Mouse (Mus musculus): ENCODE data around the gene Kalrn. TPM values are rescaled to one million over a fixed set of nuclear protein-coding genes. Genes with fewer than 3 reads are reported as not detected.
A peak's percentile ranks its signal among the peaks of the same experiment; 100 is the strongest.

The Kalrn gene
- polyA plus RNA-seq, 2 experiments = 8.8 to 11.7 TPM

GRCm38 (mm10) chr16:33966538-33967282 is 606.6 kb downstream of the Kalrn start, which contains the start of gene Umps:
Gene Umps (minus strand): TSS chr16:33967038.
- Histone ChIP-seq H3K9me3 (ENCODE audit: control insufficient read depth, low read length) (no peaks in the 10 kb centered on the region), H3K27ac (replicated peaks; ENCODE audit: low read depth, low read length) (peak within 1 kb of the TSS; percentile 61), H3K4me3 (replicated peaks; ENCODE audit: low read length) (peak within 1 kb of the TSS; percentile 68), H3K27me3 (ENCODE audit: control insufficient read depth, insufficient read depth, low read length) (no peaks in the 10 kb centered on the region), H3K4me1 (ENCODE audit: control insufficient read depth, insufficient read depth, low read length) (peaks cover 11% of the 10 kb centered on the region), H3K4me2 (replicated peaks; ENCODE audit: low read depth, low read length, severe bottlenecking) (peak within 1 kb of the TSS; percentile 57), H3K36me3 (ENCODE audit: control insufficient read depth, insufficient read depth, low read length) (peaks cover 18% of the 10 kb centered on the region), H3K9ac (ENCODE audit: low read depth, low read length, severe bottlenecking) (peak within 1 kb of the TSS; percentile 74)
- TF ChIP-seq POLR2A (IDR thresholded peaks at IDR 0.05; ENCODE audit: borderline replicate concordance, extremely low read depth, insufficient read depth, insufficient read length) = peak; percentile 80; the same call in 1 of the 2 replicates
- ATAC-seq (ENCODE audit: low FRiP score, low read depth) = peak; percentile 97
- under 1% methylated on average over 39 of the region's 44 CpGs for WGBS
- DNase-seq (ENCODE audit: low spot score) = peak; percentile 90

GRCm38 (mm10) chr16:33965878-33966537 is 607.3 kb downstream of the Kalrn start:
- peak overlapping the region; percentile 61 for H3K27ac ChIP-seq (replicated peaks; ENCODE audit: low read depth, low read length)
- ATAC-seq (ENCODE audit: low FRiP score, low read depth) (0 out of 2 replicates have a peak, but pooled peaks have one; percentile 4), DNase-seq (ENCODE audit: low spot score) (no peak)
- no peaks in the 10 kb centered on the region for H3K9me3 ChIP-seq (ENCODE audit: control insufficient read depth, low read length)
- WGBS = 7% methylated on average over 15 of the region's 15 CpGs
- H3K4me1 ChIP-seq (ENCODE audit: control insufficient read depth, insufficient read depth, low read length) = peaks cover 11% of the 10 kb centered on the region
- peaks cover 25% of the 10 kb centered on the region for H3K36me3 ChIP-seq (ENCODE audit: control insufficient read depth, insufficient read depth, low read length)
- no peak for TF ChIP-seq POLR2A (IDR thresholded peaks at IDR 0.05; ENCODE audit: borderline replicate concordance, extremely low read depth, insufficient read depth, insufficient read length)
- peak overlapping the region; percentile 57 for H3K4me2 ChIP-seq (replicated peaks; ENCODE audit: low read depth, low read length, severe bottlenecking)
- H3K4me3 ChIP-seq (replicated peaks; ENCODE audit: low read length) = peak overlapping the region; percentile 68
- no peaks in the 10 kb centered on the region for H3K27me3 ChIP-seq (ENCODE audit: control insufficient read depth, insufficient read depth, low read length)
- peak overlapping the region; percentile 74 for H3K9ac ChIP-seq (ENCODE audit: low read depth, low read length, severe bottlenecking)

- Histone ChIP-seq H3K4me1 (ENCODE audit: control insufficient read depth, insufficient read depth, low read length) (peaks cover 11% of the 10 kb centered on the region), H3K4me3 (replicated peaks; ENCODE audit: low read length) (no peak overlapping the region), H3K27ac (replicated peaks; ENCODE audit: low read depth, low read length) (no peak overlapping the region), H3K9me3 (ENCODE audit: control insufficient read depth, low read length) (no peaks in the 10 kb centered on the region), H3K27me3 (ENCODE audit: control insufficient read depth, insufficient read depth, low read length) (no peaks in the 10 kb centered on the region), H3K9ac (ENCODE audit: low read depth, low read length, severe bottlenecking) (no peak overlapping the region), H3K36me3 (ENCODE audit: control insufficient read depth, insufficient read depth, low read length) (peaks cover 49% of the 10 kb centered on the region), H3K4me2 (replicated peaks; ENCODE audit: low read depth, low read length, severe bottlenecking) (no peak overlapping the region)
- TF ChIP-seq POLR2A (IDR thresholded peaks at IDR 0.05; ENCODE audit: borderline replicate concordance, extremely low read depth, insufficient read depth, insufficient read length) = no peak
- DNase-seq (ENCODE audit: low spot score) (no peak), ATAC-seq (ENCODE audit: low FRiP score, low read depth) (no peak)
- 88% methylated on average over 6 of the region's 6 CpGs for WGBS
These were observed 609.8 kb downstream of the Kalrn start for GRCm38 (mm10) chr16:33963509-33963908.

GRCm38 (mm10) chr16:33954793-33955192 is 618.5 kb downstream of the Kalrn start:
- 85% methylated on average over 1 of the region's 1 CpGs for WGBS
- Histone ChIP-seq H3K4me3 (replicated peaks; ENCODE audit: low read length) (no peak overlapping the region), H3K27ac (replicated peaks; ENCODE audit: low read depth, low read length) (no peak overlapping the region), H3K9ac (ENCODE audit: low read depth, low read length, severe bottlenecking) (no peak overlapping the region), H3K4me1 (ENCODE audit: control insufficient read depth, insufficient read depth, low read length) (no peaks in the 10 kb centered on the region), H3K9me3 (ENCODE audit: control insufficient read depth, low read length) (no peaks in the 10 kb centered on the region), H3K36me3 (ENCODE audit: control insufficient read depth, insufficient read depth, low read length) (peaks cover 69% of the 10 kb centered on the region), H3K4me2 (replicated peaks; ENCODE audit: low read depth, low read length, severe bottlenecking) (no peak overlapping the region), H3K27me3 (ENCODE audit: control insufficient read depth, insufficient read depth, low read length) (no peaks in the 10 kb centered on the region)
- no peak for TF ChIP-seq POLR2A (IDR thresholded peaks at IDR 0.05; ENCODE audit: borderline replicate concordance, extremely low read depth, insufficient read depth, insufficient read length)
- ATAC-seq (ENCODE audit: low FRiP score, low read depth) = no peak
- DNase-seq (ENCODE audit: low spot score) = no peak

GRCm38 (mm10) chr16:33953008-33953407 is 620.3 kb downstream of the Kalrn start:
- Histone ChIP-seq H3K4me2 (replicated peaks; ENCODE audit: low read depth, low read length, severe bottlenecking) (no peak overlapping the region), H3K36me3 (ENCODE audit: control insufficient read depth, insufficient read depth, low read length) (peaks cover 68% of the 10 kb centered on the region), H3K27me3 (ENCODE audit: control insufficient read depth, insufficient read depth, low read length) (no peaks in the 10 kb centered on the region), H3K9me3 (ENCODE audit: control insufficient read depth, low read length) (no peaks in the 10 kb centered on the region), H3K4me1 (ENCODE audit: control insufficient read depth, insufficient read depth, low read length) (no peaks in the 10 kb centered on the region), H3K4me3 (replicated peaks; ENCODE audit: low read length) (no peak overlapping the region), H3K27ac (replicated peaks; ENCODE audit: low read depth, low read length) (no peak overlapping the region), H3K9ac (ENCODE audit: low read depth, low read length, severe bottlenecking) (no peak overlapping the region)
- DNase-seq (ENCODE audit: low spot score) (no peak), ATAC-seq (ENCODE audit: low FRiP score, low read depth) (no peak)
- WGBS = 85% methylated on average over 4 of the region's 4 CpGs
- no peak for TF ChIP-seq POLR2A (IDR thresholded peaks at IDR 0.05; ENCODE audit: borderline replicate concordance, extremely low read depth, insufficient read depth, insufficient read length)

All from limb, embryonic 14.5 days (tissue).